Mouse (Mus musculus) splenic B cell, adult 2 months (primary cell): ENCODE measurements at regions not wholly inside any gene's neighbourhood (a gene's known extent, or its start where the extent isn't known, plus 50 kb on each side); places are given as distances from the start of the nearest gene placed in this dataset.
A peak's percentile ranks its signal among the peaks of the same experiment; 100 is the strongest.

Source experiments
- DNase-seq: peaks from one replicate; pipeline ENCODE4 v3.0.0-alpha.2; 2011; ENCODE audit warnings: low read depth, low spot score
- H3K27me3 ChIP-seq: 2 replicates; pipeline ENCODE4 v1.6.1; 2012; ENCODE audit warnings: mild to moderate bottlenecking, low read length, moderate library complexity, mixed read lengths; ENCODE audit not compliant: control insufficient read depth, poor library complexity, insufficient read depth, severe bottlenecking
- H3K36me3 ChIP-seq: 2 replicates; pipeline ENCODE4 v1.6.1; 2012; ENCODE audit warnings: mild to moderate bottlenecking, low read length, moderate library complexity, mixed read lengths; ENCODE audit not compliant: control insufficient read depth, poor library complexity, insufficient read depth, severe bottlenecking

DNA sequence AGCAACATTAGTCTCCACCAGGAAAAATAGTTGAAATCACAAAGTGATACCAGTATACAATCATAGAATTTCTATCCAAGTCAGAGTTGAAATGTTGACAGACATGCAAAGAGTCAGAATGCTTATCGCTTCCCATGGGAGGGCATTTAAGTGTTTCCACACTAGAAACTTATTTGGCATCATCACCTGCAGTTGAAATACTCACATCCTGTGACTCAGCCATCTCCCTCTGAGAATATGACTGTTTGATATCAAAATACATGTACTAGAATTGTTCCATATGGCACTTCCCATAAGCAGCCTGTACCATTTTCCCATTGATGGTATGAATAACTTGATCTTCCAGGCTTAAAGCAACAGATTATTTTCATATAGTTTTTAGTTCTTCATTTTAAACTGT, 2314.1 kb upstream of the Gm7489 start:
- no peak for DNase-seq
- Histone ChIP-seq H3K36me3 (no peaks in the 10 kb centered on the region), H3K27me3 (no peaks in the 10 kb centered on the region)

DNA sequence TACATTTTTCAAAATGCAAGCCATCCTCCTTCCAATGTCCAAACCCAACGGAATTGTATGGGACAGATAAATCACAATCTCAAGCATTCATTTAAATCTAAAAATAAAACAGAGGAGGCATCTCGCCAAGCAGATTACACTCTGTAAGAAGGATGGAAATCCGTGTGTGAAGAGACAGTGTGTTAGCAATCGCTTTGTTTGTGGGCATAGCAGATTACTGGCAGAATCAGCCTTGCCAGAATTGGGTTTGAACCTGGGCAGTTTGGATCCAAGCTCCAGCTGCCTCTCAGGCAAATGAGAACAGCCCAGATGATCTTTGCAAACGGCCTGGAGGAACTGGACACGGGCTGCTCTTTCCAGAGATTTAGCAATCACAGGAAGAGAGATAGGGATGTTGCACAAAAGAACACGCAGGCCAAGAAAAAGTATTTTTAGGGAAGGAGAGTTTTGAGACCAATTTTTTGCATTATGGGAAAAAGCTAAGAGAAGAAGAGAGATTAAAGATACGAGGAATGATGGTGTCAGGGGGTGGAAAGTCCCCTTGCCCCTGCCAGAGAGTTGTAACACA, 2310.1 kb upstream of the Gm7489 start:
- Histone ChIP-seq H3K36me3 (no peaks in the 10 kb centered on the region), H3K27me3 (no peaks in the 10 kb centered on the region)
- DNase-seq, result no peak

DNA sequence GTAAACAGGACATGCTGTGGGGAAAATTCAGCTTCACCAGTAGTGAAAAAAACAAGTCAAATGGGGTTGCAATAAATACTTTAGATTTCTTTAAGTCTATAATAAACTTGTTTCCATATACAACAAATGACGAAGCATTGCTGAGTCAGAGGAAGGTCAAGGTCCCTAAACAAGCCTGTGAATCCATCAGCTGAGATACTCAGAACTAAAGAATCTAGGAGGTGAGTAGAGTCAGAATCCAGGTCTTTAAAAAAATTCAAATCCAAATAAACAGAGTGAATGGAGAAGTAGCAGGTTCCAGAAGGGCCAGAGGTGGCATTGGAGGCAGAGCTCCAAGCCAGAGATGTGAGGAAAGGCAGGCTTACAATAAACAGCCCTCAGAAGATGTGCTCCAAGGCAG, 2301.1 kb upstream of the Gm7489 start:
- H3K36me3 ChIP-seq, result no peaks in the 10 kb centered on the region
- H3K27me3 ChIP-seq, result no peaks in the 10 kb centered on the region
- DNase-seq, result no peak

DNA sequence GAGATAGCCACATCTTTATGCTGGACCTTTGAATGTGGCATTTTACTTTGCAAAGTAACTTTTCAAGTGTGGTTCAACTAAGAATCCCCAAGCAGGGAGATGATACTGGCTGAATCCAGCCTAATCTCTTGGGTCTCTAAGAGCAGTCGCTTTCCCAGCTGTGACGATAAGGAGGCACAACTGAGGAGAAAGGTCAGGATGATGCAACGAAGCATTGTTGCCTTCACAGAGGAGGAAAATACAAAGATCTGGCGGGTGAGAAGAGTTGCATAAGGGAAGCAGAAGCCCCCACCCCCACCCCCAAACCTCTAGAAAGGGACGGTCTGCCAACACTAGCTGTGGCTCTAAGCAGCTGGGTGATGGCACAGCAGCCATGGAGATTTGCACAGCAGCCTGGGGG, 2298.6 kb upstream of the Gm7489 start:
- Histone ChIP-seq H3K36me3 (no peaks in the 10 kb centered on the region), H3K27me3 (no peaks in the 10 kb centered on the region)
- DNase-seq, result no peak

DNA sequence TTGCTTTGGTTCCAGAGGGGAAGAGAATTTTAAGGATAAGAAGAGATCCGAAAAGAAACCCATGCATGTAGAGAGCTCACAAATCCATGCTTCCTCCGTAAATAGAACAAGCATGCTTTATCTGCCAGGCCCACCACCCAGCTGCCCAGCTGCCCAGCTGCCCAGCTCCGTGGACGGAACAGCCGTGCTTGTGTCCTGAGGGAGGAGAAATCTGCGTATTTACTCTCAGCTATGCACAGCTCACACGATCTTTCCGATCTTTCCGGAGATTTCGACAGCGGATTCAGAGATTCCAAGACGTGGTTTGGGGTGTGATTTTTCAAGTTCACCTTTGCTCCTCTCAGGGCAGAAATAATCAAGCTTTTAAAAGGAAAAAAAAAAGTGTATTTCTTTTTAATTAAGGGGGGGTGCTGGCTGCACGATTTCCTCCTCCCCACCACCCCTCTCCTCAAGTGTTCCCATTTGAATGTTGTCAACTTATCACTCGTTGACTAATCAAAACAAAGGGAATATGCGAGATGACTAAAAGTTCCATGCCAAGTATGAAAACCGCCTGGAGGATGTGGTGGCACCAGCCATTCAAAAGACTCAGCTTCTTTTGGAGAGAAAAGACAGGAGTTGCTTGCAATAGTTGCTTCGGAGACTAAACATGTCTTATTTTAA, 2293.2 kb upstream of the Gm7489 start:
- DNase-seq, result no peak
- H3K36me3 ChIP-seq, result no peaks in the 10 kb centered on the region
- no peaks in the 10 kb centered on the region; the same call in 1 of the 2 replicates for H3K27me3 ChIP-seq

DNA sequence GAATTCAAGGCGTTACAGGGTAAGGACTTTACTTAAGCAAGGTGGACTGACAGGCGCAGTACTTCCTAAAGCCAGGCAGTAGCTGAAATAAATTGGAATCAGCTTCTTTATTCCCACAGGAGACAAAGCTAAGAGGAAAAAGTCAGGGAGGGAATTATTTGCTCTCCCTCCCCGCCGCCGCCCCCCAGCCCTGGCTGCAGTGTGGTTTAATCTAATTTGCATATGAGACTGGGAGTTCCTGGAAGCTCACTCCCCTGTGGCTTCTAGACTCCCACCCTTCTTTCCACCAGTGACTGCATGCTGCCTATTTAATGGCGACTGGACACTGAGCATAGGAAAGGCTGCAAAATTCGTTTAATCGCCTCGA, 2292.7 kb upstream of the Gm7489 start:
- DNase-seq, result no peak
- no peaks in the 10 kb centered on the region; the same call in 1 of the 2 replicates for H3K27me3 ChIP-seq
- H3K36me3 ChIP-seq, result no peaks in the 10 kb centered on the region

DNA sequence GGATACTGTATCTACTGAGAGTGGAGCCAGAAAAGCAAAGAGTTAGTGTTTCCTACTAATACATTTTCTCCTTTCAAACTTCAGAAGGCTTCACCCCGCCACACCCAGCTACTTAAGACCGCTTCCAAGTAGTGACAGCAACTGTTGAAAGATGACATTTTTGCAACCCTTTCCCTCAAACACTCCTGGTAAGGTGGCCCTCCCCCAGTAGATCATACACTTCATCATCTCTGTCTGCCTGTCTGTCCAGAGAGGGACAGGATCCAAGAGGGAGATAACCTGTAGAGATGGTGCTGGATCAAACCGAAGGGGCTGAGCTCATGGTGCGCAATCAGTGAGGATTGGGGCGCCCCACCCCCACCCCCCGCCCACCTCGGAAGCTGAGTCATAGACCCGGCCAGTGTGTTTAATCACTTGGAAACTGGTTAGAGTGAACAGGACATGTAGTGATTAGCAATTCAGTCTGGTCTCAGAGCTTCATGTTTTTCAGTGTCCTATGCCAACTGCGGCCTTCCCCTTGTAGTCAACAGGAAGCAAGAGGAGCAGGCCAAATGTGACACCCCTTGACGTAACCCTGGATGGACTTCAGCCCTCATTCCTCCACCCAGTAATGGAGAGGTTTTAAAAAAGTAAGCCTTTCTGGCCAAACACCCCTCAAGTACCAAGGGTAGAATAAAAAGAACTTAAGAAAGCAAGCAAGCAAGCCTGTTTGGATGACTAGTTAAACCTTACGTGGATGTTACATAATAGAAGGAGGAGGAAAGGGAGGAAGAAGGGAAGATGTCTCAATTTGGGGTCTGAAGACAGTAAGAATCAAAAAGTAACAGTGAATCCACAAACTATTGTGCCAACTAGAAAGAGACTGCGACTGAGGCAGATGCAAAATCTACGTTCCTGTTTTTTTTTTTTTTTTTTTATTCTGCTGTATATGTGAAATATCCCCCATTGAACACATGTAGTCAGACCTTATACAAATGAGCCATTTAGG, 2291.9 kb upstream of the Gm7489 start:
- no peak for DNase-seq
- Histone ChIP-seq H3K27me3 (no peaks in the 10 kb centered on the region; the same call in 1 of the 2 replicates), H3K36me3 (no peaks in the 10 kb centered on the region)

DNA sequence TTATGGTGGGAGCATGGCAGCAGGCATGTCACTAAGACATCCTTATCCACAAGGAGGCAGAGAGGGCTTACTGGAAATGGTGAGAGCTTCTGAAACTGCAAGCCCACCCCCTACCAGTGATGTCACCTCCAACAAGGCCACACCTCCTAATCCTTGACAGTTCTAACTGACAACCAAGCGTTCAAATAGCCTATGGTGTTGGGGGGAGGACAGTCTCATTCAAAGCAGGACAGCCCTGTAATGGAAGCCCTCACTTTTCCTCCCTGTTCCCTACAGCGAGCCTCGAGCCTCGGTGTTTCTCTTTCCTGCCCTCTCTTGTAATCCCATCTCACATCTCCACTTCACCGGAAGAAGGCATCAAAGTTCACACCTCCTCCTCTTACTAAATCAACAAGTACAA, 2290.6 kb upstream of the Gm7489 start:
- H3K36me3 ChIP-seq, result no peaks in the 10 kb centered on the region
- DNase-seq, result no peak
- no peaks in the 10 kb centered on the region; the same call in 1 of the 2 replicates for H3K27me3 ChIP-seq

DNA sequence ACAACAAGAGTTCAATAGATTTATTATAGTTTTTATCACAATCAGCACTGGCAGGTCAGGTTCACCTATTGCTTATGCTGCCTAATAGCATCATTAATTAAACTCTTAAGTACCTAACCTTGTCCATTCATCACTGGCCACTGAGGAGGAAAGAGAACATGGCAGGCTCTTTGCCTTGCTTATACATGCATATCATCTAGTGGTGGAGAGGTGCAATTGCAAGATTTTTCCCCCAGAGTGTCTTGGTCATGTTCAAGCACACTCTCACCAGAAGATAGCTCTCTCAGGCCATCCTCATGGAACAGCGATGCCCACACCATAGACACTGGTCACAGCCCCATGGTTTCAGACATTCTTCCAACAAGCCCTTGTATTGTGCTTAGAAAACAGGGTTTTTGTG, 2289.1 kb upstream of the Gm7489 start:
- DNase-seq, result peak; percentile 0
- H3K36me3 ChIP-seq, result no peaks in the 10 kb centered on the region
- H3K27me3 ChIP-seq, result no peaks in the 10 kb centered on the region; the same call in 1 of the 2 replicates

DNA sequence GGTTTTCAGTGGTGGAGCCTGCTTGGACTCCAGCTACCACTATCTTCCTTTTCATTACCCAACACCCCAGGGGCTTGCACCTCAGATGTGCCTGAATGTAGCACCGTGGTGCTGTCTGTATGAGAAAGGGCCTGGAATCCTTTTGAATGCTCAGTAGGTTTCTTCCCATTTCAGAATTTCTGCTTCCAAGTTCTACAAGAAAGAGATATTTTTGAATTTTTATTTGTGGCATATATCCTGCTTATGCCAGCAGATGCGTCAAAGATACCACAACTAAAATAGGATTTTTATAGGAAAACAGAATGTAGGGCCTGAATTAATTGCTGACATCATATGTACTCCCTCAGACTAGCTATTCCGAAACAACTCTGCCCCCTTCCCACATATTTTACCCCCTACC, 2286.9 kb upstream of the Gm7489 start:
- DNase-seq, result no peak
- no peaks in the 10 kb centered on the region; the same call in 1 of the 2 replicates for H3K27me3 ChIP-seq
- H3K36me3 ChIP-seq, result no peaks in the 10 kb centered on the region

DNA sequence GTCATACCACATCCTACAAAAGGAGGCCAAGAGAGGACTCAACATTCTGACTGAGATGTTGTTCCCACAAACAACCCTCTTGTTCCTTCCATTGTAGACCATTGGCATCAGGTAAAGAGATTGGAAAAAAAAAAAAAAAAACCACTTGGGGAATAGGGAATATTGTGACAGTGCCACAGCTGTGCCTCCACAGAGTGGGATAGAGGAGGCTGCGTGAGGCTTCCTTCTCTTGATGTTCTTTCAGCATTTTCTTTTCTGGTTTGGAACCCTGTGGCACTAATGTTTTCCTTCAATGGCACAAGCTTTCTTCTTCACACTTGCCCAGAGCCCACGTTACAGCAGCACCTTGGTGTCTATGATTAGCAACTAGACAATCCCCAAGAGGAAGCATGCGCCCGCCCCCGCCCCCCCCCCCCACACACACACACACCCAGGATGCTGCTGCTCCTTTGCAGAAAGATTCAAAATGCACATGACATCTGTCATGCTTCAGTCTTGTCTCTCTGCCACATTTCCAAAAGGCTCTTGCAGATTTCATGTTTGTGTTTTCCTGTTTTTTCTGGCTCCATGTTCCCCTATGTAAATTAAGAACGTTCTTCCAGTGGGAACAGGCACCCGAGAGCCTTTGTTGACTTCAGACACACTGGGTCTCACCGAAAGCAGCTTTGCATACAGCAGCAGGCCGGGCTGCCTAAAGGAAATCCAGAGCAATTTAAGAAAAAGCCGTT, 2283.4 kb upstream of the Gm7489 start:
- Histone ChIP-seq H3K36me3 (no peaks in the 10 kb centered on the region), H3K27me3 (no peaks in the 10 kb centered on the region; the same call in 1 of the 2 replicates)
- DNase-seq, result no peak

DNA sequence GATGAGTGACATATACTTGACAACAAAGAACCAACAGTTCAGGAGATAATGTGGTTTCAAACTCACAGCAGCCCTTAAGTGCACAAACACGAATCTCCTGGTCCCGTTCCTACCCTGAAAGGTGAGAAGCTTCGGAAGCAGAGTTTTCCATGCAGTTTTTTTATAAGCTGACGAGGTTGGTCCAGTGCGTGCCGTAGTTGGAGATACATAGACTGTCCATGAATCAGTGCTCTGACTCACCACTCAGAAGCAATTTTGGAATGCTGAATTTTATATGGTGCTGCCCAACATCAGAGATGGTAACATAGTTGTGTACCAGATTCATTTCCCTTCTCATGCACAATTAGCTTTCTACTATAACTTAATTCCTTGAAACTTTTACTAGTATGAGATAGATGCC, 2263.3 kb upstream of the Gm7489 start:
- Histone ChIP-seq H3K36me3 (no peaks in the 10 kb centered on the region), H3K27me3 (no peaks in the 10 kb centered on the region)
- no peak for DNase-seq

DNA sequence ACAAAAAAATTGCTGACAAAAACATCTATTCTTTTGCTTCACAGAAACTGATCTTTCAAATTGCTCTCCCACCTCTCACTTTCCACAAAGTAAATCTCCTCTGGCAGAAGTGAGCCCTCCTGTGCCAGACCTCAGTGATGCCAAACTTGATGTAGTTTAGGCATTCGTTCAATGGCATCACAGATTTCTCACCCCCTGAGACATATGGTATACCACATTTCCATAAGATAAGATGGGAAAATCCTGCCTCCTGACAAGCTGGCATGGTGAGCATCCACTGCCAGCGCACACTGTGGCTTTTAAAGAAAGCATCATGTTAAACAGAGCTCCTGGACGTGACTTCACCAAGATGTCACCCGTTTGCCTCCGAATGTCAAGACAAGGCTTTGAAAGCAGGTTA, 2257.2 kb upstream of the Gm7489 start:
- no peaks in the 10 kb centered on the region for H3K27me3 ChIP-seq
- DNase-seq, result no peak
- H3K36me3 ChIP-seq, result no peaks in the 10 kb centered on the region

DNA sequence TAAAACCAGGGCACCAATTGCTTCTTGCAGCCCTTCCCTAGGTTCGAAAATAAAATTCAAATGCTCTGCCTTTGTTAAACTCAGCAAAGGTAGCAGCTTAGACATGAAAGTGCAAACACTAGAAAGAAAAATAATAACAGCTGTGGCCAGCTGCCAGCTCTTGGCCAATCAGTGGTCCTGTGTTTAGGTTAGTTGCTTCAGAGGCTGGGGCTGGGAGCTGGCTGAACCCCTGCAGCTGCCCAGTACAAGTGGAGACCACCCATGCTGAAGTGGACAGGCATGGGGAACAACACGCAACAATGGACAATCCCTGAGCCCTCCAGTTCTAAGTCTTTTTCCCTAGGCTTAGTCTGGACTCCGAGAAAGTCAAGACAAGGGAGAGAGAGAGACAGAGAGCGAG, 2256.2 kb upstream of the Gm7489 start:
- Histone ChIP-seq H3K27me3 (no peaks in the 10 kb centered on the region), H3K36me3 (no peaks in the 10 kb centered on the region)
- no peak for DNase-seq
